In the genomic region with DNA sequence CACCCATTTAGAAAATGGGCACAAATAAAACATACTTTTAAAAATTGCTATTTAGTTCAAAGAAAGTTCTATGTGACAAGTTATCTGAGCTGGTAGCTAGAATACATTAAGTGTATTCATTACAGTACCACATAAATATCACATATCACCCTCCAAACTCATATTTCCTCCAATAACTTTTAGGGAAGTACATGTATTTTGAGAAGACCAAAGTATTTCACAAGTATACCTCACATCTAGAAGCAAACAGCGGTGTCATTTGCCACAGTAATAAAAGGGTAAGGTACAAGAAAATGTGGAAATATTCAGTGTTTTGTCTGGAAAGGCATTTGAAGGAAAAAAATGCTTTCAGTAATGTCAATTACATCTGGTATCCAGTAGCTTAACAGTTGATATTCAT, we compare ENCODE assay signal across 9 mouse cellular contexts. TPM values are rescaled to one million over a fixed set of nuclear protein-coding genes. Genes with fewer than 3 reads are reported as not detected.
DNase-seq lines count a peak whose midpoint lies in the region; ATAC-seq lines count a peak whose summit lies in the region.
"Had no signal": no experiment of that assay in that cellular context is flagged by ENCODE, and none has a peak within 500 bp of the region (broad histone marks: within the 10 kb centered on the region; RNA-seq: fewer than 3 reads in every experiment).

No protein-coding gene starts in this region.

- 89% methylated on average over 1 of the region's 1 CpGs for WGBS in kidney, embryonic 15.5 days
- WGBS in forebrain, embryonic 11.5 days, result 93% methylated on average over 1 of the region's 1 CpGs
- 84% methylated on average over 1 of the region's 1 CpGs for WGBS in limb, embryonic 12.5 days
- WGBS in neural tube, embryonic 13.5 days, result 98% methylated on average over 1 of the region's 1 CpGs

- H3K4me2 ChIP-seq in kidney, embryonic 15.5 days, result peak overlapping the region; percentile 70
- peak overlapping the region; percentile 51; the same call in 1 of the 2 replicates for H3K4me2 ChIP-seq in forebrain, embryonic 11.5 days (ENCODE audit: low read depth, low read length, severe bottlenecking)
- peak overlapping the region; percentile 71 for H3K4me2 ChIP-seq in limb, embryonic 12.5 days
- H3K4me2 ChIP-seq in neural tube, embryonic 13.5 days, result peak overlapping the region; percentile 79

- ATAC-seq in kidney, embryonic 15.5 days (replicated peaks; ENCODE audit: low FRiP score), result no peak
- ATAC-seq in forebrain, embryonic 11.5 days (replicated peaks; ENCODE audit: low FRiP score), result no peak
- ATAC-seq in limb, embryonic 12.5 days (ENCODE audit: insufficient number of reproducible peaks, insufficient read depth, low FRiP score, low TSS enrichment, low read depth), result no peak
- no peak for ATAC-seq in neural tube, embryonic 13.5 days (ENCODE audit: low read depth)

- H3K4me3 ChIP-seq in kidney, embryonic 15.5 days (replicated peaks), result peak overlapping the region; percentile 75
- H3K4me3 ChIP-seq in forebrain, embryonic 11.5 days (ENCODE audit: low read depth, low read length), result peak overlapping the region; percentile 93
- peak overlapping the region; percentile 95 for H3K4me3 ChIP-seq in limb, embryonic 12.5 days (replicated peaks)
- H3K4me3 ChIP-seq in neural tube, embryonic 13.5 days, result peak overlapping the region; percentile 98

- no peaks in the 10 kb centered on the region for H3K9me3 ChIP-seq in kidney, embryonic 15.5 days (replicated peaks)
- no peaks in the 10 kb centered on the region for H3K9me3 ChIP-seq in forebrain, embryonic 11.5 days (ENCODE audit: control insufficient read depth, low read length)
- H3K9me3 ChIP-seq in limb, embryonic 12.5 days, result 0 out of 2 replicates have a peak, but pooled peaks cover 3% of the 10 kb centered on the region
- peaks cover 4% of the 10 kb centered on the region; the same call in 1 of the 2 replicates for H3K9me3 ChIP-seq in neural tube, embryonic 13.5 days
- H3K9me3 ChIP-seq: G1E had no signal

- no peak overlapping the region for H3K27ac ChIP-seq in kidney, embryonic 15.5 days
- H3K27ac ChIP-seq in forebrain, embryonic 11.5 days (ENCODE audit: low read depth, low read length), result no peak overlapping the region
- H3K27ac ChIP-seq in limb, embryonic 12.5 days, result no peak overlapping the region
- no peak overlapping the region for H3K27ac ChIP-seq in neural tube, embryonic 13.5 days (replicated peaks)

- no peak overlapping the region for H3K9ac ChIP-seq in kidney, embryonic 15.5 days
- H3K9ac ChIP-seq in forebrain, embryonic 11.5 days (ENCODE audit: low read length), result no peak overlapping the region
- no peak overlapping the region for H3K9ac ChIP-seq in limb, embryonic 12.5 days (replicated peaks)
- peak overlapping the region; percentile 98 for H3K9ac ChIP-seq in neural tube, embryonic 13.5 days

- H3K4me1 ChIP-seq in kidney, embryonic 15.5 days, result peaks cover 14% of the 10 kb centered on the region
- no peaks in the 10 kb centered on the region for H3K4me1 ChIP-seq in forebrain, embryonic 11.5 days (replicated peaks; ENCODE audit: control insufficient read depth, insufficient read depth, low read length)
- H3K4me1 ChIP-seq in limb, embryonic 12.5 days (replicated peaks), result peaks cover 13% of the 10 kb centered on the region; the same call in 1 of the 2 replicates
- H3K4me1 ChIP-seq in neural tube, embryonic 13.5 days (replicated peaks), result peaks cover 24% of the 10 kb centered on the region

- H3K36me3 ChIP-seq in kidney, embryonic 15.5 days, result peaks cover 20% of the 10 kb centered on the region
- H3K36me3 ChIP-seq in forebrain, embryonic 11.5 days (ENCODE audit: control insufficient read depth, insufficient read depth, low read length), result no peaks in the 10 kb centered on the region; the same call in 1 of the 2 replicates
- H3K36me3 ChIP-seq in limb, embryonic 12.5 days, result peaks cover 20% of the 10 kb centered on the region
- peaks cover 23% of the 10 kb centered on the region for H3K36me3 ChIP-seq in neural tube, embryonic 13.5 days

- no peak for DNase-seq in kidney, postnatal 4 days
- DNase-seq in forebrain, embryonic 11.5 days (ENCODE audit: low spot score), result no peak
- no peak for DNase-seq in spleen, adult 12 weeks (ENCODE audit: low spot score)
- DNase-seq in thymus, postnatal 36 days, result no peak
- no peak for DNase-seq in spleen, postnatal 14 days (ENCODE audit: low spot score in 2 of 2)

- no peaks in the 10 kb centered on the region for H3K27me3 ChIP-seq in kidney, embryonic 15.5 days
- no peaks in the 10 kb centered on the region for H3K27me3 ChIP-seq in forebrain, embryonic 11.5 days (ENCODE audit: control insufficient read depth, insufficient read depth, low read length)
- no peaks in the 10 kb centered on the region for H3K27me3 ChIP-seq in limb, embryonic 12.5 days
- H3K27me3 ChIP-seq in neural tube, embryonic 13.5 days, result no peaks in the 10 kb centered on the region

RNA-seq across cellular contexts. Expression of gene Impad1, which starts 2.0 kb away (rescaled TPM):
- 38.7 and 39.9 TPM in 2 replicates for polyA plus RNA-seq in kidney, embryonic 15.5 days (2015; fragmentation: Nextera tagmentation; extraction: Ambion mirVana)
- 49.1 and 55.7 TPM in 2 replicates for polyA plus RNA-seq in forebrain, embryonic 11.5 days (2014; fragmentation: Nextera tagmentation; extraction: Ambion mirVana)
- 45.0 and 47.1 TPM in 2 replicates for polyA plus RNA-seq in limb, embryonic 12.5 days (2016; fragmentation: Nextera tagmentation; extraction: Ambion mirVana)
- polyA plus RNA-seq in neural tube, embryonic 13.5 days (2015; fragmentation: Nextera tagmentation; extraction: Ambion mirVana), result 32.3 and 37.3 TPM in 2 replicates
